Mouse (Mus musculus) G1E (cell line): Measurements from ENCODE around the gene Dnm3.

ENCODE experiments used
- CTCF ChIP-seq: IDR thresholded peaks from 2 replicates; pipeline ENCODE4 v1.5.1; 2012; ENCODE audit warnings: low read depth, low read length, inconsistent platforms, mixed read lengths
- GATA1 ChIP-seq: IDR thresholded peaks from 2 replicates; pipeline ENCODE4 v1.6.1; 2012; ENCODE audit warnings: borderline replicate concordance, low read length, inconsistent platforms, mixed read lengths
- TAL1 ChIP-seq: conservative IDR thresholded peaks from 2 replicates; pipeline ENCODE4 v1.6.1; 2012; ENCODE audit warnings: low read depth, low read length, inconsistent platforms, mixed read lengths

DNA sequence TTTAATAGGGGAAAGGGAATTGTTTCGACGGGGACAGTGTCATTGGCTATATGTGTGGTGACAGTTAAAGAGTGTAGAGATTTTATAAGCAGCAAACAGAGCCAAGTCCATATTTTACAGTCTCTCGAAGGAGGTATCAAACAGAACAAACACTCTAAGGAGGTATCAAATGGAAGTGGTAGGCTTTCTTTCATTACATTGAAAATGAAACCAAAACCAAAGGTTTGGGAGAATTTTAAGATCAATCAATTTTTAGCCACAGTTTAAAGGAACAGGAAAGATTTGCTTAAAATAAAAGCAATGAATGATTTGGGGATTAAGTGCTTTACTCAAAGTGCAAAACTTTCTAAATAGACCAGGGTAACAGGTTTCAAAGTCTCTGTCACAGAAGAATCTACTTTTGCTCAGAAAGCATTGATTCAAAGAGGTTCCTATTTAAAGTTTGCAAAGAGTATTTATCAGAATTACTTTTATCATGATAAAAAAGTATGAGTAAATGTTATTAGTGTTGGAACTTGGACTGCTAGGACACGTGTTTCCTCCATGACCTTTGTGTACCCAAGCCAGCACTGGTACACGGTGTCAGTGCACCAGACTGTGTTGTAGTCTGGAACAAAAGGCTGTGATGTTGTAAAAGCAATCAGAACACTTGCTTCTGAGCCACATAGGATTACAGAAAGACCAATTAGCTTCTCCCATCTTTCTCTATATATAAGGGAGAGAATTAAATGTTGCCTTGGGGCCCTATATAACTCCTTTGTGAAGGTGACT lies 526.6 kb downstream of the Dnm3 start:
- TF ChIP-seq CTCF (no peak), TAL1 (no peak), GATA1 (no peak)
